Mouse (Mus musculus) testis, adult 2 months (tissue): ENCODE results near the gene Pole4.

ENCODE experiments used
- CTCF ChIP-seq: fragments of 200-500 bp; IDR thresholded peaks from 2 replicates; pipeline ENCODE4 v1.5.1; 2012; ENCODE audit warnings: low read depth, mild to moderate bottlenecking, inconsistent platforms, low read length, moderate library complexity; ENCODE audit not compliant: control insufficient read depth, insufficient read depth, insufficient replicate concordance
- POLR2A ChIP-seq: fragments of 200-500 bp; IDR thresholded peaks from 2 replicates; pipeline ENCODE4 v1.6.1; 2012; ENCODE audit warnings: low read depth, mild to moderate bottlenecking, inconsistent platforms, low read length, moderate library complexity; ENCODE audit not compliant: control insufficient read depth

- TF ChIP-seq POLR2A (no peak), CTCF (no peak)
Measured at GRCm38 (mm10) chr6:82604791-82605190, 100.4 kb downstream of the Pole4 start.
